Mouse (Mus musculus) forebrain, embryonic 11.5 days (tissue): ENCODE data around the gene Dixdc1. TPM values are rescaled to one million over a fixed set of nuclear protein-coding genes. Genes with fewer than 3 reads are reported as not detected.

Source experiments
- ATAC-seq: fragments of 200-750 bp; cut with Nextera tagmentation; replicated peaks from 2 replicates; pipeline ENCODE4 v1.8.0; 2017; ENCODE audit warnings: moderate TSS enrichment; ENCODE audit not compliant: low FRiP score
- DNase-seq: peaks from one replicate; pipeline ENCODE4 v3.0.0-alpha.2; 2017; ENCODE audit warnings: low spot score
- H3K27ac ChIP-seq: fragments of 300-500 bp; sonication (generic); 2 replicates; pipeline ENCODE4 v1.5.1; 2014; ENCODE audit warnings: low read depth, low read length
- H3K27me3 ChIP-seq: fragments of 300-500 bp; sonication (generic); 2 replicates; pipeline ENCODE4 v1.6.1; 2014; ENCODE audit warnings: mild to moderate bottlenecking, low read length, mixed read lengths; ENCODE audit not compliant: control insufficient read depth, insufficient read depth
- H3K36me3 ChIP-seq: fragments of 300-500 bp; sonication (generic); 2 replicates; pipeline ENCODE4 v1.6.1; 2014; ENCODE audit warnings: mild to moderate bottlenecking, low read length, moderate library complexity, mixed read lengths; ENCODE audit not compliant: control insufficient read depth, insufficient read depth
- H3K4me1 ChIP-seq: fragments of 300-500 bp; sonication (generic); replicated peaks from 2 replicates; pipeline ENCODE4 v1.6.1; 2014; ENCODE audit warnings: low read length, mixed read lengths; ENCODE audit not compliant: control insufficient read depth, insufficient read depth
- H3K4me2 ChIP-seq: fragments of 300-500 bp; sonication (generic); 2 replicates; pipeline ENCODE4 v1.6.1; 2014; ENCODE audit warnings: low read depth, mild to moderate bottlenecking, low read length, moderate library complexity, mixed read lengths; ENCODE audit not compliant: severe bottlenecking
- H3K4me3 ChIP-seq: fragments of 300-500 bp; sonication (generic); 2 replicates; pipeline ENCODE4 v1.5.1; 2014; ENCODE audit warnings: low read depth, low read length
- H3K9ac ChIP-seq: fragments of 300-500 bp; sonication (generic); 2 replicates; pipeline ENCODE4 v1.6.1; 2014; ENCODE audit warnings: low read length
- H3K9me3 ChIP-seq: fragments of 300-500 bp; sonication (generic); 2 replicates; pipeline ENCODE4 v1.6.1; 2016; ENCODE audit warnings: low read length, mixed read lengths; ENCODE audit not compliant: control insufficient read depth
- WGBS: fragments of 180-500 bp; shearing (Covaris S2); extraction: QIAGEN DNeasy Blood & Tissue Kit; methylation state at CpG from one replicate; pipeline ENCODE4 v1.1.7; 2014; 5-methylcytosine and 5-hydroxymethylcytosine counted together
- polyA plus RNA-seq: library from polyadenylated mRNA; unstranded; fragments of >200 nt; fragmentation: Nextera tagmentation; extraction: Ambion mirVana; gene quantifications from 2 replicates; pipeline ENCODE4 v1.2.1, GENCODE M21; 2014

The Dixdc1 gene
- polyA plus RNA-seq, 1 experiment from 2014 or later, result 19.5 TPM

- peak within 1 kb of the TSS; percentile 71 for H3K9ac ChIP-seq
- DNase-seq, result peak; percentile 99
- no peaks in the 10 kb centered on the region for H3K36me3 ChIP-seq
- no peaks in the 10 kb centered on the region for H3K27me3 ChIP-seq
- H3K27ac ChIP-seq, result peak within 1 kb of the TSS; percentile 74
- no peaks in the 10 kb centered on the region for H3K9me3 ChIP-seq
- H3K4me2 ChIP-seq, result peak within 1 kb of the TSS; percentile 69
- ATAC-seq, result peak; percentile 96
- H3K4me1 ChIP-seq, result peaks cover 2% of the 10 kb centered on the region; the same call in 1 of the 2 replicates
- WGBS, result 5% methylated on average over 59 of the region's 59 CpGs
- peak within 1 kb of the TSS; percentile 56 for H3K4me3 ChIP-seq
Measured at GRCm38 (mm10) chr9:50768107-50769002, 29.0 kb upstream of the Dixdc1 start, which contains the start of gene Fdxacb1. Fdxacb1 (plus strand) TSS chr9:50768236.

- ATAC-seq, result no peak; the same call in 1 of the 2 replicates
- peaks cover 2% of the 10 kb centered on the region; the same call in 1 of the 2 replicates for H3K4me1 ChIP-seq
- WGBS, result 8% methylated on average over 17 of the region's 17 CpGs
Measured at GRCm38 (mm10) chr9:50767531-50768106, 28.3 kb upstream of the Dixdc1 start.

GRCm38 (mm10) chr9:50763331-50763730 lies 24.0 kb upstream of the Dixdc1 start:
- no peak overlapping the region for H3K4me3 ChIP-seq
- no peak for ATAC-seq
- H3K4me2 ChIP-seq, result no peak overlapping the region
- DNase-seq, result no peak
- no peak overlapping the region for H3K27ac ChIP-seq
- WGBS, result 87% methylated on average over 1 of the region's 1 CpGs
- H3K4me1 ChIP-seq, result no peaks in the 10 kb centered on the region
- H3K36me3 ChIP-seq, result no peaks in the 10 kb centered on the region
- H3K9ac ChIP-seq, result no peak overlapping the region
- no peaks in the 10 kb centered on the region for H3K9me3 ChIP-seq
- H3K27me3 ChIP-seq, result no peaks in the 10 kb centered on the region

More at GRCm38 (mm10) chr9:50767531-50768106, 28.3 kb upstream of the Dixdc1 start:
- Histone ChIP-seq H3K9me3 (no peaks in the 10 kb centered on the region), H3K4me2 (peak overlapping the region; percentile 69), H3K27ac (no peak overlapping the region), H3K36me3 (no peaks in the 10 kb centered on the region), H3K27me3 (no peaks in the 10 kb centered on the region), H3K4me3 (peak overlapping the region; percentile 56), H3K9ac (peak overlapping the region; percentile 68)
- DNase-seq, result no peak

- ATAC-seq (no peak), DNase-seq (no peak)
- Histone ChIP-seq H3K4me2 (no peak overlapping the region), H3K9me3 (no peaks in the 10 kb centered on the region), H3K9ac (no peak overlapping the region), H3K4me3 (no peak overlapping the region), H3K27ac (no peak overlapping the region), H3K36me3 (no peaks in the 10 kb centered on the region), H3K27me3 (no peaks in the 10 kb centered on the region), H3K4me1 (no peaks in the 10 kb centered on the region)
- WGBS, result 72% methylated on average over 6 of the region's 6 CpGs
Measured at GRCm38 (mm10) chr9:50761520-50762243, 22.4 kb upstream of the Dixdc1 start.

- H3K4me3 ChIP-seq, result no peak overlapping the region
- 51% methylated on average over 5 of the region's 5 CpGs for WGBS
- no peaks in the 10 kb centered on the region for H3K27me3 ChIP-seq
- ATAC-seq (no peak), DNase-seq (no peak)
- no peak overlapping the region for H3K27ac ChIP-seq
- H3K36me3 ChIP-seq, result no peaks in the 10 kb centered on the region
- H3K9ac ChIP-seq, result no peak overlapping the region
- H3K9me3 ChIP-seq, result no peaks in the 10 kb centered on the region
- H3K4me1 ChIP-seq, result no peaks in the 10 kb centered on the region
- no peak overlapping the region for H3K4me2 ChIP-seq
Measured at GRCm38 (mm10) chr9:50756711-50757110, 17.4 kb upstream of the Dixdc1 start.

- H3K36me3 ChIP-seq, result no peaks in the 10 kb centered on the region
- no peak overlapping the region for H3K4me3 ChIP-seq
- no peaks in the 10 kb centered on the region for H3K9me3 ChIP-seq
- WGBS, result 81% methylated on average over 7 of the region's 7 CpGs
- no peaks in the 10 kb centered on the region for H3K27me3 ChIP-seq
- DNase-seq (no peak), ATAC-seq (no peak)
- no peak overlapping the region for H3K4me2 ChIP-seq
- H3K4me1 ChIP-seq, result no peaks in the 10 kb centered on the region
- no peak overlapping the region for H3K9ac ChIP-seq
- H3K27ac ChIP-seq, result no peak overlapping the region
Measured at GRCm38 (mm10) chr9:50753947-50754346, 14.6 kb upstream of the Dixdc1 start.

- Histone ChIP-seq H3K4me2 (no peak overlapping the region), H3K36me3 (no peaks in the 10 kb centered on the region), H3K27ac (no peak overlapping the region), H3K9ac (no peak overlapping the region), H3K4me3 (no peak overlapping the region), H3K27me3 (no peaks in the 10 kb centered on the region), H3K9me3 (no peaks in the 10 kb centered on the region), H3K4me1 (no peaks in the 10 kb centered on the region)
- 81% methylated on average over 17 of the region's 17 CpGs for WGBS
- ATAC-seq (no peak), DNase-seq (no peak)
Measured at GRCm38 (mm10) chr9:50752784-50753615, 13.7 kb upstream of the Dixdc1 start.
